Mouse (Mus musculus) MEL (cell line): ENCODE data around the gene Calhm2.
A peak's percentile ranks its signal among the peaks of the same experiment; 100 is the strongest.

Experiments
- BHLHE40 ChIP-seq: IDR thresholded peaks from 2 replicates; pipeline ENCODE4 v1.6.1; 2012; ENCODE audit warnings: low read depth, mild to moderate bottlenecking, inconsistent platforms, low read length, improper control_type of control experiment, borderline replicate concordance
- CTCF ChIP-seq, 3 experiments: IDR thresholded peaks in 2 of 3; conservative IDR thresholded peaks in 1 of 3; 2 replicates each; pipeline ENCODE4 v1.5.1; 2011 to 2012; ENCODE audit warnings: low read length in 3 of 3, low read depth in 2 of 3, mild to moderate bottlenecking in 2 of 3, improper control_type of control experiment in 1 of 3, inconsistent platforms in 1 of 3, mixed read lengths in 1 of 3, moderate library complexity in 1 of 3; ENCODE audit not compliant: control insufficient read depth in 1 of 3, insufficient read depth in 1 of 3, poor library complexity in 1 of 3, severe bottlenecking in 1 of 3
- EP300 ChIP-seq, 2 experiments: IDR thresholded peaks; 2 replicates each; pipeline ENCODE4 v1.6.1; 2011; ENCODE audit warnings: improper control_type of control experiment in 2 of 2, low read length in 2 of 2, low read depth in 1 of 2, mild to moderate bottlenecking in 1 of 2
- GATA1 ChIP-seq: IDR thresholded peaks from 2 replicates; pipeline ENCODE4 v1.6.1; 2011; ENCODE audit warnings: low read depth, low read length, improper control_type of control experiment
- MAX ChIP-seq: IDR thresholded peaks from 2 replicates; pipeline ENCODE4 v1.6.1; 2011; ENCODE audit warnings: low read length, improper control_type of control experiment
- NRF1 ChIP-seq: IDR thresholded peaks from 2 replicates; pipeline ENCODE4 v1.6.1; 2014; ENCODE audit warnings: low read depth, mild to moderate bottlenecking, inconsistent platforms, low read length, improper control_type of control experiment, moderate library complexity; ENCODE audit not compliant: poor library complexity, insufficient read depth, severe bottlenecking
- TCF12 ChIP-seq: IDR thresholded peaks from 2 replicates; pipeline ENCODE4 v1.6.1; 2014; ENCODE audit warnings: low read depth, mild to moderate bottlenecking, inconsistent platforms, low read length, improper control_type of control experiment, moderate library complexity

GRCm38 (mm10) chr19:47174515-47174914 is 36.4 kb upstream of the Calhm2 start:
- peak; percentile 51 to 71 (median 70); a peak in 5 of 6 replicates for TF ChIP-seq CTCF (IDR thresholded peaks at IDR 0.05 in 2 of 3, conservative IDR thresholded peaks at IDR 0.05 in 1 of 3; ENCODE audit: control insufficient read depth in 1 of 3, insufficient read depth in 1 of 3, low read depth in 2 of 3, low read length in 3 of 3, poor library complexity in 1 of 3, severe bottlenecking in 1 of 3)
- no peak for TF ChIP-seq EP300 (IDR thresholded peaks at IDR 0.05; ENCODE audit: low read depth in 1 of 2, low read length in 2 of 2)
- TF ChIP-seq NRF1, result no peak
- TF ChIP-seq TCF12, result no peak
- peak; percentile 31; the same call in 1 of the 2 replicates for TF ChIP-seq MAX
- no peak for TF ChIP-seq BHLHE40
- peak; percentile 16; the same call in 1 of the 2 replicates for TF ChIP-seq GATA1
